Mouse (Mus musculus) midbrain, embryonic 16.5 days (tissue): Measurements from ENCODE around the gene Ssx2ip. TPM values are rescaled to one million over a fixed set of nuclear protein-coding genes. Genes with fewer than 3 reads are reported as not detected.

Source experiments
- ATAC-seq: fragments of 200-750 bp; cut with Nextera tagmentation; 2 replicates; pipeline ENCODE4 v1.8.0; 2017; ENCODE audit warnings: moderate TSS enrichment
- H3K27ac ChIP-seq: fragments of 300-500 bp; sonication (generic); 2 replicates; pipeline ENCODE4 v1.5.1; 2014; ENCODE audit warnings: mild to moderate bottlenecking, low read length, mixed read lengths
- H3K27me3 ChIP-seq: fragments of 300-500 bp; sonication (generic); 2 replicates; pipeline ENCODE4 v1.6.1; 2014; ENCODE audit warnings: low read depth, low read length, mixed read lengths; ENCODE audit not compliant: control insufficient read depth, insufficient read depth
- H3K36me3 ChIP-seq: fragments of 300-500 bp; sonication (generic); 2 replicates; pipeline ENCODE4 v1.6.1; 2014; ENCODE audit warnings: mild to moderate bottlenecking, low read length, moderate library complexity, mixed read lengths; ENCODE audit not compliant: control insufficient read depth, insufficient read depth
- H3K4me1 ChIP-seq: fragments of 300-500 bp; sonication (generic); 2 replicates; pipeline ENCODE4 v1.6.1; 2014; ENCODE audit warnings: mild to moderate bottlenecking, low read length, mixed read lengths; ENCODE audit not compliant: control insufficient read depth, insufficient read depth
- H3K4me2 ChIP-seq: fragments of 300-500 bp; sonication (generic); 2 replicates; pipeline ENCODE4 v1.6.1; 2014; ENCODE audit warnings: mild to moderate bottlenecking, low read length, mixed read lengths
- H3K4me3 ChIP-seq: fragments of 300-500 bp; sonication (generic); 2 replicates; pipeline ENCODE4 v1.5.1; 2014; ENCODE audit warnings: low read depth, mild to moderate bottlenecking, low read length, moderate library complexity, mixed read lengths
- H3K9ac ChIP-seq: fragments of 300-500 bp; sonication (generic); 2 replicates; pipeline ENCODE4 v1.6.1; 2014; ENCODE audit warnings: low read depth, low read length, mixed read lengths
- H3K9me3 ChIP-seq: fragments of 300-500 bp; sonication (generic); replicated peaks from 2 replicates; pipeline ENCODE4 v1.6.1; 2014; ENCODE audit warnings: mild to moderate bottlenecking, low read length, mixed read lengths; ENCODE audit not compliant: control insufficient read depth, poor library complexity, severe bottlenecking
- WGBS: fragments of 180-500 bp; shearing (Covaris S2); extraction: QIAGEN DNeasy Blood & Tissue Kit; methylation state at CpG from one replicate; pipeline ENCODE4 v1.1.7; 2014; 5-methylcytosine and 5-hydroxymethylcytosine counted together
- polyA plus RNA-seq: library from polyadenylated mRNA; unstranded; fragments of >200 nt; fragmentation: Nextera tagmentation; extraction: Ambion mirVana; gene quantifications from 2 replicates; pipeline ENCODE4 v1.2.1, GENCODE M21; 2015

The Ssx2ip gene
- polyA plus RNA-seq, result 18.0 and 18.2 TPM in 2 replicates

GRCm38 (mm10) chr3:146404311-146405201, at the start of gene Ssx2ip:
Gene Ssx2ip, plus strand, starts transcription at chr3:146404642.
- peak within 1 kb of the TSS; percentile 71 for H3K4me3 ChIP-seq
- peak within 1 kb of the TSS; percentile 86 for H3K27ac ChIP-seq
- ATAC-seq, result peak; percentile 99
- no peaks in the 10 kb centered on the region; the same call in 1 of the 2 replicates for H3K9me3 ChIP-seq
- H3K27me3 ChIP-seq, result no peaks in the 10 kb centered on the region
- H3K4me2 ChIP-seq, result peak within 1 kb of the TSS; percentile 85
- H3K4me1 ChIP-seq, result peaks cover 27% of the 10 kb centered on the region
- H3K9ac ChIP-seq, result peak within 1 kb of the TSS; percentile 77
- WGBS, result under 1% methylated on average over 60 of the region's 100 CpGs
- H3K36me3 ChIP-seq, result no peaks in the 10 kb centered on the region

DNA sequence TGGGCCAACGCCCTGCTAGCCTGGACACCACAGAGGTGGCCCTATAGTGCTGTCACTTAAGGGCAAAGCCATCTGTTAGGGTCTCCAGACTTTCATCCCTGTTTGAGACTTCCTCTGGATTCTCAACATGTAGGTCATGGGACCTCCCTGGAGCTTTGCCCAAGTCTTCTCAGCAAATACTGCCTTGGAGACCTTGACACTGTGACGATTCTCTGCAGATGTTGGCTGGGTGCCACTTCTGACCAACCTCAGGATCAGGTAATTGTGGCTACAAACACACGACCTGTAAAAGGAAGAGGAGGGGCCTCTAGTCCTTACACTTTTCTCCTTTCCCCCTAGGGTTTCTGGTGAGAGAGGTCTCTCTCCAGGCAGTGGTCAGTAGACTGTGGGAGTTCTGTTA, 49.3 kb upstream of the Ssx2ip start:
- H3K27ac ChIP-seq, result no peak overlapping the region
- H3K27me3 ChIP-seq, result no peaks in the 10 kb centered on the region
- no peaks in the 10 kb centered on the region for H3K36me3 ChIP-seq
- no peak overlapping the region for H3K4me2 ChIP-seq
- H3K9ac ChIP-seq, result no peak overlapping the region
- no peak for ATAC-seq
- 80% methylated on average over 3 of the region's 3 CpGs for WGBS
- no peaks in the 10 kb centered on the region for H3K4me1 ChIP-seq
- no peak overlapping the region for H3K4me3 ChIP-seq
- H3K9me3 ChIP-seq, result no peaks in the 10 kb centered on the region

DNA sequence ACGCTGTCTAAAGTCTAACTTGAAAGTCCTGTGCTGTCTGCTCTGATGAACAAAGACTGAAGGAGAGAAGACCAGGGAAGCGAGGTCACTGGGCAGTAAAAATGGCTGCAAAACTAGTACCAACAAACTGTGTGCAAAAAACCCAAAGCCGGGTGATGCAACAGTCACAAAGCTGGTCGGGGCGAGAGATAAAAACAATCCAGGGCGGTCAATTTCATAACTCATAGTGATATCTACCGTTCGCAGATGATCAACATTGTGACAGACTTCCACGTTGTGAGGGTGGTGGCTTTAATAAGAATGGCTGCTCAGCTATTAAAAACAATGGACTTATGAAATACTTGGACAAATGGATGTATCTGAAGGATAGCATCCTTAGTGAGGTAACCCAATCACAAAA, 39.0 kb upstream of the Ssx2ip start:
- Histone ChIP-seq H3K9ac (no peak overlapping the region), H3K27me3 (no peaks in the 10 kb centered on the region), H3K36me3 (no peaks in the 10 kb centered on the region), H3K4me1 (no peaks in the 10 kb centered on the region), H3K9me3 (no peaks in the 10 kb centered on the region), H3K4me3 (no peak overlapping the region), H3K4me2 (no peak overlapping the region), H3K27ac (no peak overlapping the region)
- ATAC-seq, result no peak
- WGBS, result 90% methylated on average over 9 of the region's 9 CpGs

- ATAC-seq, result no peak
- WGBS, result 91% methylated on average over 2 of the region's 2 CpGs
- Histone ChIP-seq H3K9me3 (no peaks in the 10 kb centered on the region), H3K36me3 (no peaks in the 10 kb centered on the region), H3K27ac (no peak overlapping the region), H3K4me2 (no peak overlapping the region), H3K4me3 (no peak overlapping the region), H3K4me1 (no peaks in the 10 kb centered on the region), H3K27me3 (no peaks in the 10 kb centered on the region), H3K9ac (no peak overlapping the region)
Observed at GRCm38 (mm10) chr3:146367058-146367457, 37.4 kb upstream of the Ssx2ip start.

DNA sequence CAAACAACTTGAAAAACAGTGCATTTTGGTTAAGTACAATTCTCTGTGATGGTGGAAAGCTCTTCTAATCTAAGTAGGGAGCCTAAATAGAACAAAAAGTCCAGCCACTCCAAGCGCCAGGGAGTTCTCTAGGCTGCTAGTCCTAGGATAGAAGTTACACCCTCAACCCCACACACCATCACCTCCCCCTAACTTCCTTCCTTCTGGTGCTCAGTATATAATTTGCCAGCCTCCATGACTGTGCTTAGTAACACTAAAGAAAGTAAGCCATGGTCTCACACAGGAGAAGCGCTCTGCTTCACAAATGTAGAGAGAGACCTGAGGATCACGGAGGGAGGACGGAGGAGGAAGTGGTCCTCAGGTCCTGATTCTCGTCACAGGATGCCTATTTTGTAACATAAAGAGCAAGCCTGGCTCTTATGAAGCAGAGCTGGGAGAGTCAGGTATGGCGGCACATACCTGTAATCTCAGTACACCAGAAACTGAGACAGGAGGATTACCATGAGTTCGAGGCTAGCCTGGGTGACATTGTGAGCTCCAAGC, 33.8 kb upstream of the Ssx2ip start:
- Histone ChIP-seq H3K9me3 (no peaks in the 10 kb centered on the region), H3K4me1 (no peaks in the 10 kb centered on the region), H3K9ac (no peak overlapping the region), H3K27ac (no peak overlapping the region), H3K36me3 (no peaks in the 10 kb centered on the region), H3K4me2 (no peak overlapping the region), H3K27me3 (no peaks in the 10 kb centered on the region), H3K4me3 (no peak overlapping the region)
- no peak for ATAC-seq
- WGBS, result 87% methylated on average over 7 of the region's 7 CpGs

DNA sequence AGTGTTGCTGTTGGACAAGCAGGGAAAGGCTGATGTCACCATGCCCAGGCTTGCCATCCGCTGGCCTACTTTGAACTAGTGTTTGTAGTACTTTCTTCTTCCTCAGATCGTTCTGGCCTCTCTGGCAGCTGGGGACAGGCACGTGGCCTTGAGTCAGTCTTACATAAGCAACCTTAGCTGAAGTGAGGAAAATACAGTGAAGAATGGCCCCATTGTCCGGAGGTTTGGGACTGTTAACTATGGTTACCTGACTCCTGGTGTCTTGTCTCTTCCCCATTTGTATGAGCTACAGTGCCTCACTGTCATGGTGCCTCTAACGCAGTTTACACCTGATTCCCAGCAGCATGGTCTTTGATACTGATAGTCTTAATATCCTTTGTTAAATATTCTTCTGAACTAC, 33.2 kb upstream of the Ssx2ip start:
- H3K27me3 ChIP-seq, result no peaks in the 10 kb centered on the region
- no peaks in the 10 kb centered on the region for H3K36me3 ChIP-seq
- no peaks in the 10 kb centered on the region for H3K4me1 ChIP-seq
- ATAC-seq, result no peak
- H3K9me3 ChIP-seq, result no peaks in the 10 kb centered on the region
- H3K4me2 ChIP-seq, result no peak overlapping the region
- WGBS, result 84% methylated on average over 5 of the region's 5 CpGs
- H3K4me3 ChIP-seq, result no peak overlapping the region
- no peak overlapping the region for H3K27ac ChIP-seq
- no peak overlapping the region for H3K9ac ChIP-seq

DNA sequence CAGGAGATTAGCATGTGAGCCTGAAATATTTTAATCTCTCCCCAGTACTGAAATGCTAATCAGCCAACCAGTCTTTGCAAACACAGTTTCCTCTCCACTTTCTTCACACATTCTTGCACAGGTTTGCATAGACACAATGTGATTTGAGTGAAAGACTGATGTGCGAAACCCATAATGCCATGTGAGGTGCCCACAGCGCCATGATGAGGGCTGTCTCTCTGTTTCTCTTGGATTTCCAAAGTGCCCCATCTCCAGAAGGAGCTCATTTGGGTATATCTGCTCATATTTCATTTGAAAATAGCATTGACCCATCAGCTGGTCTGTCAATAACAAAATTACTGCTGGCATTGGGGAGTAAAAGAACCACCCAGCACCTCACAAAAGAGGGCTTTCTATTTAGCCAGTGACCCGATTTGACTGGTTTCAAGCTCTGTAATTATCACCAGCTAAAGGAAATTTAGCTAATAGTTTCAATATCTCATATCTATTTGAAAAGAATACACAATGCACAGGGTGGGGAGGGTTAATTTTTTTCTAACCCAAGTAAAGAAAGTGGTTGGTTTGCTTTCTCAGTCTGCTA, 29.8 kb upstream of the Ssx2ip start:
- Histone ChIP-seq H3K9ac (no peak overlapping the region), H3K4me3 (no peak overlapping the region), H3K27me3 (no peaks in the 10 kb centered on the region), H3K9me3 (no peaks in the 10 kb centered on the region), H3K36me3 (no peaks in the 10 kb centered on the region), H3K27ac (no peak overlapping the region), H3K4me2 (no peak overlapping the region), H3K4me1 (no peaks in the 10 kb centered on the region)
- WGBS, result 78% methylated on average over 3 of the region's 3 CpGs
- no peak for ATAC-seq

GRCm38 (mm10) chr3:146375224-146375657, 29.2 kb upstream of the Ssx2ip start:
- H3K9me3 ChIP-seq, result no peaks in the 10 kb centered on the region
- no peak overlapping the region for H3K9ac ChIP-seq
- no peak overlapping the region for H3K4me2 ChIP-seq
- no peaks in the 10 kb centered on the region for H3K27me3 ChIP-seq
- peak; percentile 45 for ATAC-seq
- H3K36me3 ChIP-seq, result no peaks in the 10 kb centered on the region
- WGBS, result 22% methylated on average over 4 of the region's 4 CpGs
- H3K4me1 ChIP-seq, result no peaks in the 10 kb centered on the region
- no peak overlapping the region for H3K27ac ChIP-seq
- H3K4me3 ChIP-seq, result no peak overlapping the region
